Mouse (Mus musculus): Measurements from ENCODE around the gene Mast4. TPM values are rescaled to one million over a fixed set of nuclear protein-coding genes. Genes with fewer than 3 reads are reported as not detected.

The Mast4 gene
- polyA plus RNA-seq, 1 experiment from 2014 or later = 2.8 TPM

DNA sequence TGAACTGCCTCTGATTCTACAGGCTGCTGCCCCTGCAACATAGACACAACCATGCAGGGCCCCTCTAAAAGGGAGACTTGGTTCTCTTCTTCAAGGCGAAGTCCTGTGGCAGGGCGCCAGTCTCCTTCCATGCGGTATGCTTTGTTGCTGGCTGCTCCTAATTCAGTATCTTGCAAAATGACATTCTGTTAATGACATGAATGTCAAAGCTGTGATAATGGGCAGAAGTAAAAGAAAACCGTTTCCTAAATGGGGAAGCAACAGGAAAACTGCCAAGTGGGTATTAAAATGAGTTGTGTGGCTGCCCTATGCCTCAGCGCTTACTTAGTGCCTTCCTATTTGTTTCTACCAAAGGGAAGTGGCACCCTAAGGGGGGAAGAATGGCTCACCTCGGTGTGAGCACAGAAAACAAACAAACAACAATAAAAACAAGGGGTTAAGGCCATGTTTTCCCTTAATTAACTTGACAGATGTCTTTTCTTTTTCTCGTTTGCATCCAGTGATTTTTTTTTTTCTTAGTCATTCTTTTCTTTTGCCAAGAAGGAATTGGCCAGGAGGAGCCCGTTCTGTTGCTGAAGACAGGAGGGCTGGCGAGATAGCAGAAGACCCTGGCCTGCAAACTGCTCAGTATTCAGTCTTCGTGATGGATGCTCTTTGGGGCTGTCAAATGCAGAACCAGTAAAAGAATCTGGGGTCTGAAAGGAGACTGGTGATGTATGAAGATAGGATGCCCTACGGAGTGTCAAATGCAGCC lies 468.1 kb downstream of the Mast4 start:
- DNase-seq = no peak
- H3K36me3 ChIP-seq (replicated peaks; ENCODE audit: insufficient read depth, low read length) = no peaks in the 10 kb centered on the region
- no peak overlapping the region for H3K4me3 ChIP-seq (ENCODE audit: low read depth, low read length)
- no peaks in the 10 kb centered on the region for H3K27me3 ChIP-seq (ENCODE audit: insufficient read depth, low read length)
- no peak for ATAC-seq
- no peak overlapping the region for H3K4me2 ChIP-seq (ENCODE audit: low read depth, low read length)
- peaks cover 9% of the 10 kb centered on the region for H3K4me1 ChIP-seq (ENCODE audit: insufficient read depth)
- 46% methylated on average over 11 of the region's 11 CpGs for WGBS (ENCODE audit: insufficient replicate concordance)
- no peak for TF ChIP-seq CTCF (IDR thresholded peaks at IDR 0.05; ENCODE audit: low read depth)
- TF ChIP-seq EP300 (IDR thresholded peaks at IDR 0.05; ENCODE audit: low read depth) = no peak
- 0 out of 2 replicates have a peak overlapping the region, but pooled peaks have one; percentile 34 for H3K27ac ChIP-seq (ENCODE audit: low read depth)
- H3K9me3 ChIP-seq (ENCODE audit: low read length) = 0 out of 2 replicates have a peak, but pooled peaks cover 4% of the 10 kb centered on the region
- no peak overlapping the region for H3K9ac ChIP-seq (replicated peaks)

DNA sequence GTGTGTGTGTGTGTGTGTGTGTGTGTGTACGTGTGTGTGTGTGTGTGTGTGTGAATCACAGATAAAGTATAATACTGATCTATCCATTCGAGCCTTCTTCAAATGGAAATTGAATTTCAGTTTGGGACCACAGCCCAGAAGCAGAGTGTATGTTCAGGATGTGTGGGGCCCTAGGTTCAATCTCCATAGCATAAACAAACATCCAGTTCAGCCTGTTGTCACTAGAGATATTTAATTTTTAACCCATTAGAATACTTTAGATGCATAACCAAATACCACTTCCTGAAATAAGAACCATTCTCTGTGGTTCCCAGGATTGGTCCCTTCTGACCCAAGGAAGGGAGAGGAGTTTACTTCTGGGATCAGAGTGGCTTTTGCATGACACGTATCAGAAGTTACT lies 468.8 kb downstream of the Mast4 start:
- Histone ChIP-seq H3K27me3 (ENCODE audit: insufficient read depth, low read length) (no peaks in the 10 kb centered on the region), H3K9ac (replicated peaks) (no peak overlapping the region), H3K27ac (ENCODE audit: low read depth) (no peak overlapping the region), H3K9me3 (ENCODE audit: low read length) (0 out of 2 replicates have a peak, but pooled peaks cover 4% of the 10 kb centered on the region), H3K4me2 (ENCODE audit: low read depth, low read length) (no peak overlapping the region), H3K4me3 (ENCODE audit: low read depth, low read length) (no peak overlapping the region), H3K36me3 (replicated peaks; ENCODE audit: insufficient read depth, low read length) (no peaks in the 10 kb centered on the region), H3K4me1 (ENCODE audit: insufficient read depth) (peaks cover 9% of the 10 kb centered on the region)
- TF ChIP-seq EP300 (IDR thresholded peaks at IDR 0.05; ENCODE audit: low read depth) (no peak), CTCF (IDR thresholded peaks at IDR 0.05; ENCODE audit: low read depth) (no peak)
- no peak for DNase-seq
- no peak for ATAC-seq
- 58% methylated on average over 3 of the region's 3 CpGs for WGBS (ENCODE audit: insufficient replicate concordance)

DNA sequence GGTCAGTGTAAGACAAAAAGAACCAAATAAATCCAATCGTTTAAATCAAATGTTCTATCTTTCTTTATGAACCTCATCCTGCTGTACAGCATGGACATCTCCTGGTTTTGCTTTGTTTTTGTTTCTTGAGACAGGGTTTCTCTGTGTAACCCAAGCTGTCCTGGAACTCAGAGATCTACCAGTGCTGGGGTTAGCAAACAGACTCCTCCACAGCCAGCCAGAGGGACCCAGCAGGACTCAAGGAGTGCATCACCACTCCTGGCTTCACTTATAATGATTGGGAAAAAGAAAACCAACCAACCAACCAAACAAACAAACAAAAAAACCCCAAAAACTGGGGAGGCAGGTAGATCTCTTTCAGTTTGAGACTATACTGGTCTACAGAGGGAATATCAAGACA lies 469.5 kb downstream of the Mast4 start:
- Histone ChIP-seq H3K9me3 (ENCODE audit: low read length) (0 out of 2 replicates have a peak, but pooled peaks cover 4% of the 10 kb centered on the region), H3K4me2 (ENCODE audit: low read depth, low read length) (no peak overlapping the region), H3K36me3 (replicated peaks; ENCODE audit: insufficient read depth, low read length) (no peaks in the 10 kb centered on the region), H3K27me3 (ENCODE audit: insufficient read depth, low read length) (no peaks in the 10 kb centered on the region), H3K9ac (replicated peaks) (no peak overlapping the region), H3K4me1 (ENCODE audit: insufficient read depth) (peaks cover 9% of the 10 kb centered on the region), H3K4me3 (ENCODE audit: low read depth, low read length) (no peak overlapping the region), H3K27ac (ENCODE audit: low read depth) (no peak overlapping the region)
- ATAC-seq (no peak), DNase-seq (no peak)
- 57% methylated on average over 1 of the region's 1 CpGs for WGBS (ENCODE audit: insufficient replicate concordance)
- TF ChIP-seq CTCF (IDR thresholded peaks at IDR 0.05; ENCODE audit: low read depth) (no peak), EP300 (IDR thresholded peaks at IDR 0.05; ENCODE audit: low read depth) (no peak)

DNA sequence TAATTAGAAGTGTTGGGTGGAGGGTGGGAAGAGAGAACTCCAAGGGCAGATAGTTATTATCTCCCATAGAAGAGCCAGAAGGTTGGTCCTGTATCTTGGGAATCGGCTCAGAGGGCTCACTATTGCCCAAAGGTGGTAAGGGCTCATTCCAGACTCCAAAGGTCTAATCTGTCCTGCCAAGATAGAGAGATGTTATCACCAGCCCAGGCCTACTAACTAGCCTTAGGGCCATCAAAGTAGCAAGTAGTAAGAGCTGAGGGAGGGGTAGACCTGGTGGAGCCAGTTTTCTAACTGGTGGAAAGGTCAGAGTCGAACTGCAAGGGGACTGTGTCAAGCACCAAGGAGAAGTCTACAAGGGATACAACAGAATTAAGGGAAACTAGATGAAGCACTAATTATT lies 470.2 kb downstream of the Mast4 start:
- 67% methylated on average over 2 of the region's 2 CpGs for WGBS (ENCODE audit: insufficient replicate concordance)
- ATAC-seq (no peak), DNase-seq (no peak)
- Histone ChIP-seq H3K36me3 (replicated peaks; ENCODE audit: insufficient read depth, low read length) (no peaks in the 10 kb centered on the region), H3K4me1 (ENCODE audit: insufficient read depth) (peaks cover 9% of the 10 kb centered on the region), H3K27ac (ENCODE audit: low read depth) (no peak overlapping the region), H3K4me2 (ENCODE audit: low read depth, low read length) (no peak overlapping the region), H3K27me3 (ENCODE audit: insufficient read depth, low read length) (no peaks in the 10 kb centered on the region), H3K9ac (replicated peaks) (no peak overlapping the region), H3K4me3 (ENCODE audit: low read depth, low read length) (no peak overlapping the region), H3K9me3 (ENCODE audit: low read length) (0 out of 2 replicates have a peak, but pooled peaks cover 4% of the 10 kb centered on the region)
- TF ChIP-seq EP300 (IDR thresholded peaks at IDR 0.05; ENCODE audit: low read depth) (no peak), CTCF (IDR thresholded peaks at IDR 0.05; ENCODE audit: low read depth) (no peak)

DNA sequence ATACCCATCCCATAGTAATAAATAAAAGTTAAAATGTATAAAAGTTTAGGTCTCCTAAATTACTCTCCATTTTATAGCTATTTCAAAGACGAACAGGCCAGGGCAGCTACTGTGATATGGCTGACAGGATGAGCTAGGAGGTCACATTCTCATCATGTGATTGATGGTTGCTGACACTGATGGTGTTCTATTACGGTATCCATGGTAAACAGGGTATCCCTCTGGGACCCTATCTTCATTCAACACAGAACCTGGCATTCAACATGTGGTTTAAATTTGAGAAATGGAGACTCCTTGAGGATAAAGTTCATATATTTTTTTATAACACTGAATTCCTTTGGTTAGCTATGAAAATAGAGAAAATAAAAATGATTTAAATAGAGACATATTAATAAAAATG lies 471.3 kb downstream of the Mast4 start:
- Histone ChIP-seq H3K4me2 (ENCODE audit: low read depth, low read length) (no peak overlapping the region), H3K4me3 (ENCODE audit: low read depth, low read length) (no peak overlapping the region), H3K27me3 (ENCODE audit: insufficient read depth, low read length) (no peaks in the 10 kb centered on the region), H3K9ac (replicated peaks) (no peak overlapping the region), H3K9me3 (ENCODE audit: low read length) (no peaks in the 10 kb centered on the region), H3K4me1 (ENCODE audit: insufficient read depth) (peaks cover 9% of the 10 kb centered on the region), H3K27ac (ENCODE audit: low read depth) (no peak overlapping the region), H3K36me3 (replicated peaks; ENCODE audit: insufficient read depth, low read length) (no peaks in the 10 kb centered on the region)
- ATAC-seq (no peak), DNase-seq (no peak)
- TF ChIP-seq EP300 (IDR thresholded peaks at IDR 0.05; ENCODE audit: low read depth) (no peak), CTCF (IDR thresholded peaks at IDR 0.05; ENCODE audit: low read depth) (no peak)
- 70% methylated on average over 2 of the region's 2 CpGs for WGBS (ENCODE audit: insufficient replicate concordance)

DNA sequence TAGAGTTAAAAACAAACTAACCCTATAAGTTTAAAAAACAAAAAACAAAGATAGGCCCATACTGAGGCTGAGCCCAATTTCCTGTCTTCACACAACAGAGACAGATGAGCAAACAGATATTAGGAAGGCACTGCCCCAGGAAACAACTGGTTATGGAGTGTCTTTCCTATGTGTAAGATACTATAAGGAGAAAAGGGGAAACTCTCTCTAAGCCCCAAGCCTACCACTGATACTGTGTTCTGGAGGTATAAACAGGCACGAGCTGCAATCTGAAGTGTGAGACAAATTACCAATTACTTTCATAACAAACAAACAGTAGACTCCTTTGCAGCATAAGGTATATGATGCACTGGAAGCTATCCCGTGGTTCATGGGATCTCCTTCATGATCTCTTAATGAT lies 471.9 kb downstream of the Mast4 start:
- no peak for TF ChIP-seq EP300 (IDR thresholded peaks at IDR 0.05; ENCODE audit: low read depth)
- no peak for TF ChIP-seq CTCF (IDR thresholded peaks at IDR 0.05; ENCODE audit: low read depth)
- Histone ChIP-seq H3K9ac (replicated peaks) (no peak overlapping the region), H3K4me1 (ENCODE audit: insufficient read depth) (peaks cover 10% of the 10 kb centered on the region), H3K9me3 (ENCODE audit: low read length) (no peaks in the 10 kb centered on the region), H3K36me3 (replicated peaks; ENCODE audit: insufficient read depth, low read length) (no peaks in the 10 kb centered on the region), H3K27ac (ENCODE audit: low read depth) (no peak overlapping the region), H3K4me2 (ENCODE audit: low read depth, low read length) (no peak overlapping the region), H3K4me3 (ENCODE audit: low read depth, low read length) (no peak overlapping the region), H3K27me3 (ENCODE audit: insufficient read depth, low read length) (no peaks in the 10 kb centered on the region)
- no peak for ATAC-seq
- DNase-seq = no peak
- 32% methylated on average over 2 of the region's 2 CpGs for WGBS (ENCODE audit: insufficient replicate concordance)
